Mouse (Mus musculus) heart, embryonic 16.5 days (tissue): ENCODE measurements around the gene Mettl23. TPM values are rescaled to one million over a fixed set of nuclear protein-coding genes. Genes with fewer than 3 reads are reported as not detected.

ENCODE experiments used
- ATAC-seq: fragments of 200-750 bp; cut with Nextera tagmentation; replicated peaks from 2 replicates; pipeline ENCODE4 v1.8.0; 2017; ENCODE audit warnings: moderate number of reproducible peaks; ENCODE audit not compliant: insufficient read depth, low FRiP score; ENCODE audit errors: extremely low read depth
- H3K27ac ChIP-seq: fragments of 300-500 bp; sonication (generic); 2 replicates; pipeline ENCODE4 v1.5.1; 2014; ENCODE audit warnings: mild to moderate bottlenecking, low read length, control low read depth, moderate library complexity
- H3K27me3 ChIP-seq: fragments of 300-500 bp; sonication (generic); 2 replicates; pipeline ENCODE4 v1.6.1; 2014; ENCODE audit warnings: low read length, mixed read lengths; ENCODE audit not compliant: control insufficient read depth, insufficient read depth
- H3K36me3 ChIP-seq: fragments of 300-500 bp; sonication (generic); 2 replicates; pipeline ENCODE4 v1.6.1; 2014; ENCODE audit not compliant: control insufficient read depth, insufficient read depth
- H3K4me1 ChIP-seq: fragments of 300-500 bp; sonication (generic); 2 replicates; pipeline ENCODE4 v1.6.1; 2014; ENCODE audit warnings: low read length, mixed read lengths; ENCODE audit not compliant: control insufficient read depth, insufficient read depth
- H3K4me2 ChIP-seq: fragments of 300-500 bp; sonication (generic); 2 replicates; pipeline ENCODE4 v1.6.1; 2014; ENCODE audit warnings: low read depth, mild to moderate bottlenecking, control low read depth, low read length
- H3K4me3 ChIP-seq: fragments of 300-500 bp; sonication (generic); 2 replicates; pipeline ENCODE4 v1.5.1; 2014; ENCODE audit warnings: mild to moderate bottlenecking, control low read depth, low read length
- H3K9ac ChIP-seq: fragments of 300-500 bp; sonication (generic); 2 replicates; pipeline ENCODE4 v1.6.1; 2014; ENCODE audit warnings: low read length, control low read depth
- H3K9me3 ChIP-seq: fragments of 300-500 bp; sonication (generic); replicated peaks from 2 replicates; pipeline ENCODE4 v1.6.1; 2016; ENCODE audit warnings: low read length; ENCODE audit not compliant: control insufficient read depth
- WGBS: fragments of 180-500 bp; shearing (Covaris S2); extraction: QIAGEN DNeasy Blood & Tissue Kit; methylation state at CpG from one replicate; pipeline ENCODE4 v1.1.7; 2014; 5-methylcytosine and 5-hydroxymethylcytosine counted together
- polyA plus RNA-seq: library from polyadenylated mRNA; unstranded; fragments of >200 nt; fragmentation: Nextera tagmentation; extraction: Ambion mirVana; gene quantifications from 2 replicates; pipeline ENCODE4 v1.2.1, GENCODE M21; 2015

Mettl23 gene
- polyA plus RNA-seq, 1 experiment from 2014 or later: 69.8 TPM

DNA sequence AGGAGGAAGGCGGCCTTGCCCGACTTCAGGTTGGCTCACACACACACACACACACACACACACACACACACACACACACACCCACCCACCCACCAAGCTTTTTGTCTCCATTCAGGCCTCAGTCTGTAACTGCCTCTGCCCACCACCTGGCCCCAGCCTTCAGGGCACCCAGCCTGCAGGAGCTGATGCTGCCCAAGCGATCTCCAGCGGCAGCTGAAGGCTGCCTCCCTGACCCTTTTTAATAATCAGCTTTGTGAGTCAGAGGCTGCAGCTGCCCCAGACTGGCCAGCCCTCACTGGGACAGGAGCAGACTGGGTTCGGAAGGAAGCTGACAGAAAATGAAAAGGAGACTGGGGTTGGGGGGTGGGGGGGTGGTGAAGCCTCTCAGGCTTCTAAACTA, 17.8 kb upstream of the Mettl23 start:
- H3K27me3 ChIP-seq: no peaks in the 10 kb centered on the region
- no peaks in the 10 kb centered on the region for H3K9me3 ChIP-seq
- H3K27ac ChIP-seq: no peak overlapping the region
- 60% methylated on average over 5 of the region's 5 CpGs for WGBS
- H3K36me3 ChIP-seq: no peaks in the 10 kb centered on the region
- ATAC-seq: no peak
- H3K4me1 ChIP-seq: peaks cover 34% of the 10 kb centered on the region
- H3K4me2 ChIP-seq: peak overlapping the region; percentile 10; the same call in 1 of the 2 replicates
- no peak overlapping the region for H3K9ac ChIP-seq
- no peak overlapping the region for H3K4me3 ChIP-seq

GRCm38 (mm10) chr11:116826550-116827504, 16.3 kb upstream of the Mettl23 start:
- 48% methylated on average over 17 of the region's 17 CpGs for WGBS
- peak overlapping the region; percentile 80 for H3K9ac ChIP-seq
- no peaks in the 10 kb centered on the region for H3K36me3 ChIP-seq
- ATAC-seq: peak; percentile 1; the same call in 1 of the 2 replicates
- H3K9me3 ChIP-seq: no peaks in the 10 kb centered on the region
- H3K4me2 ChIP-seq: peak overlapping the region; percentile 90
- H3K27ac ChIP-seq: peak overlapping the region; percentile 70
- H3K4me3 ChIP-seq: peak overlapping the region; percentile 63
- no peaks in the 10 kb centered on the region for H3K27me3 ChIP-seq
- H3K4me1 ChIP-seq: peaks cover 18% of the 10 kb centered on the region

GRCm38 (mm10) chr11:116827534-116828165, 15.4 kb upstream of the Mettl23 start, which contains the start of gene Mxra7:
Gene Mxra7 (minus strand): TSS chr11:116828046.
- H3K4me1 ChIP-seq: peaks cover 10% of the 10 kb centered on the region
- H3K27me3 ChIP-seq: no peaks in the 10 kb centered on the region
- H3K9me3 ChIP-seq: no peaks in the 10 kb centered on the region
- WGBS: under 1% methylated on average over 71 of the region's 71 CpGs
- 0 out of 2 replicates have a peak, but pooled peaks cover 4% of the 10 kb centered on the region for H3K36me3 ChIP-seq
- peak within 1 kb of the TSS; percentile 90 for H3K4me2 ChIP-seq
- peak within 1 kb of the TSS; percentile 70 for H3K27ac ChIP-seq
- peak; percentile 66 for ATAC-seq
- H3K4me3 ChIP-seq: peak within 1 kb of the TSS; percentile 63
- peak within 1 kb of the TSS; percentile 80 for H3K9ac ChIP-seq

DNA sequence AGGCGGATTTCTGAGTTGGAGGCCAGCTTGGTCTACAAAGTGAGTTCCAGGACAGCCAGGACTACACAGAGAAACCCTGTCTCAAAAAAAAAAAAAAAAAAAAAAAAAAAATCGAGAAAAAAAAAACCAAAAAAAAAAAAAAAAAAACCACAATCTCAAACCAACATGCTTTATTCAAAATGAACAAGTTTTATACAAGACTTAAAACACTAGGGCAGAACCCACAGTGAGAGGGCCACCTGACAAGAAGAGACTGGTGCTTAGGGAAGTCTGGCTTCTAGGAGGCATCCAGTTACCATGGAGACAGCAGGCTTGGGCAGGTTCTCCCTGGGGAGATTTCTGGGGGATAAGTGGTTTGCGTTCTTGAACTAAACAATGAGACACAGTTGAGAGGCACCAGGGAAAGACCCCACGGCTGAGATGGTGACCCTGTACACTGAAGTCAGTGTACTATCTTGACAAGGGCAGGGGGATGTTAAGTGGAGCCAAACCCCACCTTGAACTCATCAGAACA, 10.8 kb upstream of the Mettl23 start:
- Histone ChIP-seq H3K9me3 (no peaks in the 10 kb centered on the region), H3K4me2 (no peak overlapping the region), H3K9ac (no peak overlapping the region), H3K4me1 (peaks cover 4% of the 10 kb centered on the region), H3K27me3 (no peaks in the 10 kb centered on the region), H3K36me3 (peaks cover 44% of the 10 kb centered on the region), H3K27ac (no peak overlapping the region), H3K4me3 (no peak overlapping the region)
- no peak for ATAC-seq
- 55% methylated on average over 3 of the region's 4 CpGs for WGBS

- Histone ChIP-seq H3K4me3 (no peak overlapping the region), H3K36me3 (peaks cover 70% of the 10 kb centered on the region), H3K4me2 (no peak overlapping the region), H3K27ac (no peak overlapping the region), H3K9me3 (no peaks in the 10 kb centered on the region), H3K4me1 (peaks cover 5% of the 10 kb centered on the region), H3K9ac (no peak overlapping the region), H3K27me3 (no peaks in the 10 kb centered on the region)
- ATAC-seq: no peak
- WGBS: 82% methylated on average over 1 of the region's 1 CpGs
Measured at GRCm38 (mm10) chr11:116834954-116835353, 8.1 kb upstream of the Mettl23 start.

GRCm38 (mm10) chr11:116836283-116836682, 6.8 kb upstream of the Mettl23 start:
- H3K27me3 ChIP-seq: no peaks in the 10 kb centered on the region
- H3K36me3 ChIP-seq: peaks cover 82% of the 10 kb centered on the region
- 96% methylated on average over 4 of the region's 4 CpGs for WGBS
- peaks cover 18% of the 10 kb centered on the region for H3K4me1 ChIP-seq
- no peak overlapping the region for H3K4me3 ChIP-seq
- H3K4me2 ChIP-seq: no peak overlapping the region
- ATAC-seq: no peak
- H3K9me3 ChIP-seq: no peaks in the 10 kb centered on the region
- no peak overlapping the region for H3K9ac ChIP-seq
- H3K27ac ChIP-seq: no peak overlapping the region

DNA sequence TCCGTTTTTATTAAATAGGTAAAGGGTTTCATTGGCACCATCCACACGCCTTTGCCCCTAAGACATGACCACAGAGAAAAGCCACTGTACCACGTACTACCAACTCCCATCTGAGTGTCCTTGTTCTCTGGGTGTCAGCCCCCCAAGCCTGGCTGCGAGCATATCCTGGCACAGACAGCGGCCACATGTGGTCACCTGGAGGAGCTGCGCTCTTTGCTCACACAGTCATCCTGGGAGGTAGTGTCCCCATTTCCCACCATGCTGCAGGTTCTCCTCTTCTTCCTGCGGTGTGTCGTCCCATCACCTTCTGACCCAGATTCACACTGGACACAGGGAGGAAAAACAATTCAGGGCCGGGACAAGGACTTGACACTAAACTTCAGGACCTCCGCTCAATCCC, 5.6 kb upstream of the Mettl23 start:
- no peak for ATAC-seq
- H3K4me3 ChIP-seq: no peak overlapping the region
- peaks cover 23% of the 10 kb centered on the region for H3K4me1 ChIP-seq
- H3K36me3 ChIP-seq: peaks cover 81% of the 10 kb centered on the region
- H3K27me3 ChIP-seq: no peaks in the 10 kb centered on the region
- no peaks in the 10 kb centered on the region for H3K9me3 ChIP-seq
- 91% methylated on average over 10 of the region's 10 CpGs for WGBS
- H3K27ac ChIP-seq: no peak overlapping the region
- H3K9ac ChIP-seq: no peak overlapping the region
- H3K4me2 ChIP-seq: no peak overlapping the region

DNA sequence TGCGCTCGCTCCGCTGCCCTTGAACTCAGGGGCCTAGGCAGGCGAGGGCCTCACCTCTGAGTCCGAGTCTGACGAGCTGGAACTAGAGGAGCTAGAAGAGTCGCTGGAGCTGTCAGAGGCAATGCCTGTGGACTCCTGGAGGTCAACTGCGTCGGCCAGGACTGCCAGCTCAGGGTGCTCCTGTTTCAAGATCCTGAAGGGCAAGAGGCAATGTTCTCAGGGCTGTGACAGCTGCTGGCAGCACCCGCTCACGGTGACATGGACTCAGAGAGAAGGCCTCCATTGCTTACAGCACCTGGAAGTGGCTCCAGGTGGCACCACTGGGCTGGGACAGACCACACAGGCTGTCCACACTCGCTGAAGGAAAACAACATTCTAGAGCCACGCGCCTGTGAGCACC, 4.1 kb upstream of the Mettl23 start:
- Histone ChIP-seq H3K4me3 (no peak overlapping the region), H3K9ac (no peak overlapping the region), H3K27ac (no peak overlapping the region), H3K9me3 (no peaks in the 10 kb centered on the region), H3K36me3 (peaks cover 71% of the 10 kb centered on the region), H3K27me3 (no peaks in the 10 kb centered on the region), H3K4me1 (peaks cover 23% of the 10 kb centered on the region), H3K4me2 (no peak overlapping the region)
- 82% methylated on average over 14 of the region's 14 CpGs for WGBS
- ATAC-seq: no peak
